Mouse (Mus musculus): Measurements from ENCODE around the gene Fgf13.

Gene Fgf13

Small RNAs within 50 kb of the gene (microRNA-seq; reads per million reads assigned to microRNA genes)
- gene Mir504: 0.49 to 1.4 reads per million in 2 experiments

Measured in adrenal gland (tissue).